Mouse (Mus musculus) ES-E14 (cell line): Measurements from ENCODE around the gene Tpd52l1. TPM values are rescaled to one million over a fixed set of nuclear protein-coding genes. Genes with fewer than 3 reads are reported as not detected.

Source experiments
- DNase-seq: peaks from one replicate; pipeline ENCODE4 v3.0.0-alpha.2; 2013; ENCODE audit warnings: low read depth, low spot score
- H3K27ac ChIP-seq: 2 replicates; pipeline ENCODE4 v1.5.1; 2012; ENCODE audit warnings: low read depth, mild to moderate bottlenecking, low read length, moderate library complexity, mixed read lengths; ENCODE audit not compliant: poor library complexity, insufficient read depth, severe bottlenecking
- H3K36me3 ChIP-seq: 2 replicates; pipeline ENCODE4 v1.6.1; 2012; ENCODE audit warnings: mild to moderate bottlenecking, low read length, moderate library complexity, mixed read lengths; ENCODE audit not compliant: control insufficient read depth, poor library complexity, insufficient read depth, severe bottlenecking
- H3K4me1 ChIP-seq, 2 experiments: fragments of 150-350 bp in 1 of 2; sonication (generic) in 1 of 2; 2 replicates each; pipeline ENCODE4 v1.6.1; 2012; ENCODE audit warnings: low read length in 2 of 2, mild to moderate bottlenecking in 1 of 2, mixed read lengths in 1 of 2; ENCODE audit not compliant: control insufficient read depth in 2 of 2, insufficient read depth in 2 of 2, poor library complexity in 1 of 2
- H3K4me3 ChIP-seq, 2 experiments: fragments of 150-350 bp in 1 of 2; sonication (generic) in 1 of 2; 2 replicates each; pipeline ENCODE4 v1.5.1; 2012; ENCODE audit warnings: low read length in 2 of 2, low read depth in 1 of 2, mild to moderate bottlenecking in 1 of 2, mixed read lengths in 1 of 2; ENCODE audit not compliant: insufficient read depth in 1 of 2, poor library complexity in 1 of 2, severe bottlenecking in 1 of 2
- H3K9ac ChIP-seq: 2 replicates; pipeline ENCODE4 v1.6.1; 2012; ENCODE audit warnings: low read depth, mild to moderate bottlenecking, low read length, mixed read lengths; ENCODE audit not compliant: poor library complexity, insufficient read depth, severe bottlenecking
- H3K9me3 ChIP-seq: fragments of 150-350 bp; sonication (generic); 2 replicates; pipeline ENCODE4 v1.6.1; 2012; ENCODE audit warnings: low read depth, mild to moderate bottlenecking, low read length; ENCODE audit not compliant: control insufficient read depth, insufficient read depth
- CHD2 ChIP-seq: IDR thresholded peaks from 2 replicates; pipeline ENCODE4 v1.6.1; 2014; ENCODE audit warnings: mild to moderate bottlenecking, low read depth, low read length, inconsistent platforms
- HCFC1 ChIP-seq: IDR thresholded peaks from 2 replicates; pipeline ENCODE4 v1.6.1; 2012; ENCODE audit warnings: low read length, inconsistent platforms, borderline replicate concordance; ENCODE audit not compliant: insufficient read depth
- MAFK ChIP-seq: IDR thresholded peaks from 2 replicates; pipeline ENCODE4 v1.6.1; 2014; ENCODE audit warnings: mild to moderate bottlenecking, low read depth, low read length, inconsistent platforms; ENCODE audit not compliant: insufficient read depth
- ZC3H11A ChIP-seq: IDR thresholded peaks from 2 replicates; pipeline ENCODE4 v1.6.1; 2012; ENCODE audit warnings: low read depth, mild to moderate bottlenecking, inconsistent platforms, low read length, borderline replicate concordance
- ZNF384 ChIP-seq: IDR thresholded peaks from 2 replicates; pipeline ENCODE4 v1.6.1; 2012; ENCODE audit warnings: low read depth, low read length, inconsistent platforms
- in situ Hi-C, 2 experiments: fragments of 600-800 bp; cut with MboI; formaldehyde crosslinking; loops; one replicate each; pipeline ENCODE4 v1.15.1; 2025; ENCODE audit warnings: low sequenced_read_pairs in 2 of 2, inconsistent platforms in 1 of 2; ENCODE audit not compliant: unreplicated experiment in 2 of 2
- total RNA-seq: library from RNA; depleted of rRNA; stranded (reverse); fragments of 300-350 nt; gene quantifications from 2 replicates; pipeline ENCODE4 v1.2.3, GENCODE M21; 2012

The Tpd52l1 gene
- total RNA-seq, 1 experiment: 18.0 TPM

- Histone ChIP-seq H3K36me3 (no peaks in the 10 kb centered on the region), H3K9ac (no peak overlapping the region), H3K9me3 (no peaks in the 10 kb centered on the region; the same call in 1 of the 2 replicates), H3K27ac (no peak overlapping the region), H3K4me1 (no peaks in the 10 kb centered on the region), H3K4me3 (no peak overlapping the region)
- TF ChIP-seq ZNF384: no peak
- no peak for TF ChIP-seq CHD2
- no peak for TF ChIP-seq HCFC1
- TF ChIP-seq MAFK: no peak
- no peak for TF ChIP-seq ZC3H11A
- no peak for DNase-seq
- in situ Hi-C loops: no loop called here
Observed at GRCm38 (mm10) chr10:31359749-31360148, 86.0 kb downstream of the Tpd52l1 start.

GRCm38 (mm10) chr10:31354886-31355461 lies 90.8 kb downstream of the Tpd52l1 start:
- Histone ChIP-seq H3K4me3 (no peak overlapping the region), H3K27ac (no peak overlapping the region), H3K9ac (no peak overlapping the region), H3K4me1 (no peaks in the 10 kb centered on the region), H3K36me3 (no peaks in the 10 kb centered on the region), H3K9me3 (no peaks in the 10 kb centered on the region; the same call in 1 of the 2 replicates)
- no peak for TF ChIP-seq HCFC1
- no peak for TF ChIP-seq MAFK
- no peak for DNase-seq
- in situ Hi-C loops: no loop called here

- Histone ChIP-seq H3K36me3 (no peaks in the 10 kb centered on the region), H3K9ac (no peak overlapping the region), H3K9me3 (no peaks in the 10 kb centered on the region; the same call in 1 of the 2 replicates), H3K27ac (no peak overlapping the region), H3K4me1 (no peaks in the 10 kb centered on the region), H3K4me3 (no peak overlapping the region)
- DNase-seq: no peak
- in situ Hi-C loops: no loop called here
- TF ChIP-seq CHD2: no peak
- no peak for TF ChIP-seq HCFC1
- no peak for TF ChIP-seq ZNF384
- no peak for TF ChIP-seq MAFK
- no peak for TF ChIP-seq ZC3H11A
Observed at GRCm38 (mm10) chr10:31354141-31354540, 91.6 kb downstream of the Tpd52l1 start.

GRCm38 (mm10) chr10:31352845-31353427 lies 92.8 kb downstream of the Tpd52l1 start:
- Histone ChIP-seq H3K9ac (no peak overlapping the region), H3K36me3 (no peaks in the 10 kb centered on the region), H3K9me3 (no peaks in the 10 kb centered on the region; the same call in 1 of the 2 replicates), H3K27ac (no peak overlapping the region), H3K4me3 (no peak overlapping the region), H3K4me1 (no peaks in the 10 kb centered on the region)
- no peak for TF ChIP-seq CHD2
- TF ChIP-seq ZNF384: no peak
- TF ChIP-seq MAFK: no peak
- no peak for TF ChIP-seq HCFC1
- no peak for TF ChIP-seq ZC3H11A
- in situ Hi-C loops: no loop called here
- no peak for DNase-seq
